ENCODE assay signal across 22 mouse cellular contexts in the genomic region with DNA sequence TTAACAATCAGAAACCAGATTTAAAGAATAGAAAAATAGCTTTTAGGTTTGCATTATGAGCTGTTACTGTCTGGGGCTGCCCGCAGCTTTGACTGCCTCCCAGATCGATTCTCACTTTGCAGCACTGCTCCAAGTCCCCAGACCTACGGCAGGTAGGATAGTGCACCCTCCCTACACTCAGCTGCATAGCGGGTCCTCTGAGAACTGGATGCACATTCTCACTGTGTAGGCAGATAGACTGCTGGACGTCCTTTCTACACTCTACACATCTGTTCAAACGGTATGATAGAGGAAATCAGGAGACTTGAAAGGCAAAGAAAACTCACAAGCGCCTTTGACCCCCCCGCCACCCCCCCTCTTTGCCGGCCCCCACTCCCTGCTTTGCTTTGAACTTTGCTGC. TPM values are rescaled to one million over a fixed set of nuclear protein-coding genes. Genes with fewer than 3 reads are reported as not detected.
DNase-seq lines count a peak whose midpoint lies in the region; ATAC-seq and TF ChIP-seq lines count a peak whose summit lies in the region.
"Had no signal": no experiment of that assay in that cellular context is flagged by ENCODE, and none has a peak within 500 bp of the region (broad histone marks: within the 10 kb centered on the region; RNA-seq: fewer than 3 reads in every experiment).

No protein-coding gene starts in this region.

- peaks cover 23% of the 10 kb centered on the region for H3K4me1 ChIP-seq in forebrain, embryonic 14.5 days (ENCODE audit: control insufficient read depth, insufficient read depth, low read length)
- peaks cover 35% of the 10 kb centered on the region for H3K4me1 ChIP-seq in forebrain, embryonic 13.5 days
- peaks cover 24% of the 10 kb centered on the region for H3K4me1 ChIP-seq in hindbrain, embryonic 15.5 days (replicated peaks)
- H3K4me1 ChIP-seq in hindbrain, postnatal 0 days (ENCODE audit: insufficient read depth, low read length), result peaks cover 3% of the 10 kb centered on the region; the same call in 1 of the 2 replicates
- peaks cover 17% of the 10 kb centered on the region for H3K4me1 ChIP-seq in lung, embryonic 16.5 days (replicated peaks; ENCODE audit: control insufficient read depth, insufficient read depth, low read length)
- peaks cover 6% of the 10 kb centered on the region; the same call in 1 of the 2 replicates for H3K4me1 ChIP-seq in lung, postnatal 0 days (ENCODE audit: insufficient read depth, low read depth, low read length)
- H3K4me1 ChIP-seq in neural tube, embryonic 14.5 days (ENCODE audit: control insufficient read depth, insufficient read depth, low read length), result peaks cover 21% of the 10 kb centered on the region; the same call in 1 of the 2 replicates
- H3K4me1 ChIP-seq: intestine, embryonic 15.5 days had no signal

- no peak overlapping the region for H3K27ac ChIP-seq in forebrain, embryonic 14.5 days (ENCODE audit: low read depth, low read length)
- H3K27ac ChIP-seq in forebrain, embryonic 13.5 days, result no peak overlapping the region
- no peak overlapping the region; the same call in 1 of the 2 replicates for H3K27ac ChIP-seq in hindbrain, embryonic 15.5 days (replicated peaks)
- no peak overlapping the region for H3K27ac ChIP-seq in hindbrain, postnatal 0 days
- peak overlapping the region; percentile 85 for H3K27ac ChIP-seq in lung, embryonic 16.5 days (ENCODE audit: low read length)
- H3K27ac ChIP-seq in lung, postnatal 0 days (ENCODE audit: low read length), result no peak overlapping the region
- no peak overlapping the region for H3K27ac ChIP-seq in neural tube, embryonic 14.5 days (ENCODE audit: low read depth, low read length)
- H3K27ac ChIP-seq: hindbrain, embryonic 14.5 days; intestine, embryonic 15.5 days had no signal

- no peak overlapping the region for H3K4me2 ChIP-seq in forebrain, embryonic 14.5 days (ENCODE audit: low read length)
- no peak overlapping the region for H3K4me2 ChIP-seq in forebrain, embryonic 13.5 days
- no peak overlapping the region for H3K4me2 ChIP-seq in hindbrain, embryonic 15.5 days
- H3K4me2 ChIP-seq in hindbrain, postnatal 0 days (ENCODE audit: low read depth, low read length), result no peak overlapping the region
- H3K4me2 ChIP-seq in lung, embryonic 16.5 days (ENCODE audit: low read depth, low read length), result peak overlapping the region; percentile 31
- H3K4me2 ChIP-seq in lung, postnatal 0 days (replicated peaks; ENCODE audit: low read depth, low read length), result no peak overlapping the region
- no peak overlapping the region for H3K4me2 ChIP-seq in neural tube, embryonic 14.5 days (ENCODE audit: low read depth, low read length)
- H3K4me2 ChIP-seq: heart, embryonic 11.5 days; hindbrain, embryonic 14.5 days; intestine, embryonic 15.5 days had no signal

- no peak for DNase-seq in forebrain, embryonic 14.5 days (ENCODE audit: low spot score)
- no peak for DNase-seq in hindbrain, postnatal 0 days (ENCODE audit: low spot score)
- no peak for DNase-seq in lung, postnatal 0 days (ENCODE audit: low spot score)
- DNase-seq: adrenal gland, postnatal 10 days; adrenal gland, postnatal 36 days; B cell, adult 2 months; cerebellum, adult 18-20 months; cerebellum, adult 9-10 months; cerebellum, postnatal 14 days; gastrocnemius, postnatal 10 days; gastrocnemius, postnatal 36 days had no signal

- no peak overlapping the region for H3K4me3 ChIP-seq in forebrain, embryonic 14.5 days (ENCODE audit: low read depth, low read length)
- no peak overlapping the region for H3K4me3 ChIP-seq in forebrain, embryonic 13.5 days
- no peak overlapping the region for H3K4me3 ChIP-seq in hindbrain, embryonic 15.5 days
- H3K4me3 ChIP-seq in hindbrain, postnatal 0 days (ENCODE audit: low read length), result no peak overlapping the region
- no peak overlapping the region for H3K4me3 ChIP-seq in lung, embryonic 16.5 days (ENCODE audit: low read length)
- no peak overlapping the region for H3K4me3 ChIP-seq in lung, postnatal 0 days (ENCODE audit: low read depth, low read length)
- no peak overlapping the region for H3K4me3 ChIP-seq in neural tube, embryonic 14.5 days (ENCODE audit: low read depth, low read length)
- H3K4me3 ChIP-seq: forebrain, embryonic 10.5 days; intestine, embryonic 15.5 days had no signal

- H3K9ac ChIP-seq in forebrain, embryonic 14.5 days (ENCODE audit: low read length), result no peak overlapping the region
- H3K9ac ChIP-seq in forebrain, embryonic 13.5 days, result no peak overlapping the region
- H3K9ac ChIP-seq in hindbrain, embryonic 15.5 days, result no peak overlapping the region
- H3K9ac ChIP-seq in hindbrain, postnatal 0 days (replicated peaks; ENCODE audit: low read length), result no peak overlapping the region
- H3K9ac ChIP-seq in lung, embryonic 16.5 days (ENCODE audit: low read length), result no peak overlapping the region
- no peak overlapping the region for H3K9ac ChIP-seq in lung, postnatal 0 days (replicated peaks; ENCODE audit: low read depth)
- H3K9ac ChIP-seq in neural tube, embryonic 14.5 days (replicated peaks; ENCODE audit: low read depth, low read length), result no peak overlapping the region
- H3K9ac ChIP-seq: intestine, embryonic 15.5 days had no signal

- 68% methylated on average over 9 of the region's 9 CpGs for WGBS in forebrain, embryonic 14.5 days
- 68% methylated on average over 9 of the region's 9 CpGs for WGBS in forebrain, embryonic 13.5 days
- WGBS in hindbrain, embryonic 15.5 days, result 71% methylated on average over 9 of the region's 9 CpGs
- WGBS in hindbrain, postnatal 0 days, result 70% methylated on average over 9 of the region's 9 CpGs
- 34% methylated on average over 9 of the region's 9 CpGs for WGBS in lung, embryonic 16.5 days
- WGBS in lung, postnatal 0 days, result 34% methylated on average over 9 of the region's 9 CpGs
- WGBS in neural tube, embryonic 14.5 days, result 72% methylated on average over 9 of the region's 9 CpGs

- no peaks in the 10 kb centered on the region for H3K36me3 ChIP-seq in forebrain, embryonic 14.5 days (ENCODE audit: control insufficient read depth, insufficient read depth, low read length)
- H3K36me3 ChIP-seq in forebrain, embryonic 13.5 days (ENCODE audit: poor library complexity, severe bottlenecking), result no peaks in the 10 kb centered on the region
- H3K36me3 ChIP-seq in hindbrain, embryonic 15.5 days, result no peaks in the 10 kb centered on the region
- no peaks in the 10 kb centered on the region for H3K36me3 ChIP-seq in hindbrain, postnatal 0 days (ENCODE audit: insufficient read depth, low read length)
- no peaks in the 10 kb centered on the region for H3K36me3 ChIP-seq in lung, embryonic 16.5 days (ENCODE audit: control insufficient read depth, insufficient read depth, low read length)
- no peaks in the 10 kb centered on the region for H3K36me3 ChIP-seq in lung, postnatal 0 days (ENCODE audit: insufficient read depth, low read length)
- H3K36me3 ChIP-seq in neural tube, embryonic 14.5 days (ENCODE audit: control insufficient read depth, insufficient read depth, low read length), result no peaks in the 10 kb centered on the region
- H3K36me3 ChIP-seq: forebrain, embryonic 10.5 days; G1E; intestine, embryonic 15.5 days had no signal

- no peak for TF ChIP-seq CTCF in hindbrain, postnatal 0 days (IDR thresholded peaks at IDR 0.05; ENCODE audit: low read depth)
- no peak for TF ChIP-seq CTCF in lung, postnatal 0 days (IDR thresholded peaks at IDR 0.05)

- 0 out of 2 replicates have a peak, but pooled peaks have one; percentile 16 for ATAC-seq in forebrain, embryonic 14.5 days
- no peak for ATAC-seq in forebrain, embryonic 13.5 days
- ATAC-seq in hindbrain, embryonic 15.5 days (ENCODE audit: low FRiP score, low read depth), result 0 out of 2 replicates have a peak, but pooled peaks have one; percentile 32
- no peak for ATAC-seq in hindbrain, postnatal 0 days
- ATAC-seq in lung, embryonic 16.5 days (ENCODE audit: low read depth), result no peak
- ATAC-seq in lung, postnatal 0 days, result no peak
- peak; percentile 54; the same call in 1 of the 2 replicates for ATAC-seq in neural tube, embryonic 14.5 days (ENCODE audit: low read depth)
- ATAC-seq in granulocyte monocyte progenitor cell, adult 5-6 weeks (replicated peaks; ENCODE audit: poor library complexity, severe bottlenecking), result no peak
- ATAC-seq: intestine, embryonic 15.5 days; Patski had no signal

- no peaks in the 10 kb centered on the region for H3K9me3 ChIP-seq in forebrain, embryonic 14.5 days (replicated peaks; ENCODE audit: control insufficient read depth, low read length)
- H3K9me3 ChIP-seq in forebrain, embryonic 13.5 days (replicated peaks), result no peaks in the 10 kb centered on the region
- no peaks in the 10 kb centered on the region for H3K9me3 ChIP-seq in hindbrain, embryonic 15.5 days
- no peaks in the 10 kb centered on the region for H3K9me3 ChIP-seq in hindbrain, postnatal 0 days (ENCODE audit: low read length)
- no peaks in the 10 kb centered on the region for H3K9me3 ChIP-seq in lung, embryonic 16.5 days (ENCODE audit: control insufficient read depth, low read length)
- H3K9me3 ChIP-seq in lung, postnatal 0 days (ENCODE audit: low read length), result no peaks in the 10 kb centered on the region
- no peaks in the 10 kb centered on the region for H3K9me3 ChIP-seq in neural tube, embryonic 14.5 days (ENCODE audit: control insufficient read depth, low read length)
- H3K9me3 ChIP-seq: forebrain, embryonic 10.5 days; G1E; intestine, embryonic 15.5 days had no signal

- no peak for TF ChIP-seq EP300 in lung, postnatal 0 days (IDR thresholded peaks at IDR 0.05)

- H3K27me3 ChIP-seq in forebrain, embryonic 14.5 days (replicated peaks; ENCODE audit: control insufficient read depth, insufficient read depth, low read length), result no peaks in the 10 kb centered on the region
- H3K27me3 ChIP-seq in forebrain, embryonic 13.5 days, result no peaks in the 10 kb centered on the region
- H3K27me3 ChIP-seq in hindbrain, embryonic 15.5 days, result no peaks in the 10 kb centered on the region
- no peaks in the 10 kb centered on the region for H3K27me3 ChIP-seq in hindbrain, postnatal 0 days (ENCODE audit: insufficient read depth, low read length)
- no peaks in the 10 kb centered on the region for H3K27me3 ChIP-seq in lung, embryonic 16.5 days (ENCODE audit: control insufficient read depth, insufficient read depth, low read depth, low read length)
- H3K27me3 ChIP-seq in lung, postnatal 0 days (replicated peaks; ENCODE audit: insufficient read depth, low read length), result no peaks in the 10 kb centered on the region
- no peaks in the 10 kb centered on the region for H3K27me3 ChIP-seq in neural tube, embryonic 14.5 days (ENCODE audit: control insufficient read depth, insufficient read depth, low read length)
- H3K27me3 ChIP-seq: intestine, embryonic 15.5 days had no signal

RNA-seq across cellular contexts. Expression of gene Sh3rf3, which starts 42.7 kb away (rescaled TPM):
- 5.8 and 10.3 TPM in 2 replicates for polyA plus RNA-seq in forebrain, embryonic 14.5 days (2014; fragmentation: Nextera tagmentation; extraction: Ambion mirVana)
- polyA plus RNA-seq in forebrain, embryonic 13.5 days (2015; fragmentation: Nextera tagmentation; extraction: Ambion mirVana), result 6.1 TPM in 2 replicates
- polyA plus RNA-seq in hindbrain, embryonic 15.5 days (2015; fragmentation: Nextera tagmentation; extraction: Ambion mirVana), result 3.2 and 4.4 TPM in 2 replicates
- 17.1 and 23.8 TPM in 2 replicates for total RNA-seq in hindbrain, postnatal 0 days (2014; rRNA removed)
- 2.2 and 3.5 TPM in 2 replicates for polyA plus RNA-seq in hindbrain, postnatal 0 days (2015; fragmentation: Nextera tagmentation; extraction: Ambion mirVana)
- polyA plus RNA-seq in lung, embryonic 16.5 days (2015; fragmentation: Nextera tagmentation; extraction: Ambion mirVana), result 1.9 and 2.8 TPM in 2 replicates
- polyA plus RNA-seq in lung, postnatal 0 days (2015; fragmentation: Nextera tagmentation; extraction: Ambion mirVana), result 2.0 TPM in 2 replicates
- polyA plus RNA-seq in neural tube, embryonic 14.5 days (2014; fragmentation: Nextera tagmentation; extraction: Ambion mirVana), result 4.7 TPM in 2 replicates
- total RNA-seq in granulocyte monocyte progenitor cell, adult 5-6 weeks (2014; fragmentation: Nextera tagmentation), result not detected in 2 replicates
- not detected in 2 replicates for total RNA-seq in granulocyte monocyte progenitor cell, adult 5-6 weeks (2017)
- polyA plus RNA-seq: G1E had no signal

Comparison
In these comparisons a context has a peak if more than half of its experiments do, and no peak if none do; other contexts are left out.
1. ATAC-seq: peak in forebrain, embryonic 14.5 days (single experiment), hindbrain, embryonic 15.5 days (single experiment) and neural tube, embryonic 14.5 days (single experiment); none in forebrain, embryonic 13.5 days (single experiment), hindbrain, postnatal 0 days (single experiment), lung, embryonic 16.5 days (single experiment), lung, postnatal 0 days (single experiment) and granulocyte monocyte progenitor cell, adult 5-6 weeks (single experiment).